In genomic region chr7:64074661-64075234, GRCm38 (mm10) we compare ENCODE assay signal across 16 mouse cellular contexts.
DNase-seq lines count a peak whose midpoint lies in the region; ATAC-seq lines count a peak whose summit lies in the region.
"Had no signal": no experiment of that assay in that cellular context is flagged by ENCODE, and none has a peak within 500 bp of the region (broad histone marks: within the 10 kb centered on the region; RNA-seq: fewer than 3 reads in every experiment).

No protein-coding gene starts in this region.

- 84% methylated on average over 4 of the region's 4 CpGs for WGBS in heart, embryonic 12.5 days

- no peak overlapping the region for H3K4me3 ChIP-seq in heart, embryonic 12.5 days
- peak overlapping the region; percentile 15 for H3K4me3 ChIP-seq in megakaryocyte, embryonic 14.5 days (replicated peaks)
- H3K4me3 ChIP-seq: embryonic facial prominence, embryonic 12.5 days; forebrain, embryonic 12.5 days; layer of hippocampus, adult 2 months; left cerebral cortex, adult 2 months; limb, embryonic 13.5 days; lung, embryonic 15.5 days had no signal

- ATAC-seq in heart, embryonic 12.5 days (ENCODE audit: insufficient number of reproducible peaks, low FRiP score), result no peak
- no peak for ATAC-seq in megakaryocyte, adult 5-6 weeks (ENCODE audit: poor library complexity, severe bottlenecking)

- no peaks in the 10 kb centered on the region for H3K9me3 ChIP-seq in heart, embryonic 12.5 days (replicated peaks)
- H3K9me3 ChIP-seq in megakaryocyte, embryonic 14.5 days, result peaks cover 40% of the 10 kb centered on the region
- H3K9me3 ChIP-seq: embryonic facial prominence, embryonic 12.5 days; forebrain, embryonic 12.5 days; limb, embryonic 13.5 days; lung, embryonic 15.5 days had no signal

- H3K4me1 ChIP-seq in heart, embryonic 12.5 days (replicated peaks), result no peaks in the 10 kb centered on the region
- peaks cover 70% of the 10 kb centered on the region for H3K4me1 ChIP-seq in megakaryocyte, embryonic 14.5 days
- H3K4me1 ChIP-seq: embryonic facial prominence, embryonic 12.5 days; forebrain, embryonic 12.5 days; limb, embryonic 13.5 days; lung, embryonic 15.5 days had no signal

- H3K27me3 ChIP-seq in heart, embryonic 12.5 days (replicated peaks), result no peaks in the 10 kb centered on the region
- peaks cover 11% of the 10 kb centered on the region for H3K27me3 ChIP-seq in megakaryocyte, embryonic 14.5 days (replicated peaks)
- H3K27me3 ChIP-seq: embryonic facial prominence, embryonic 12.5 days; forebrain, embryonic 12.5 days; limb, embryonic 13.5 days; lung, embryonic 15.5 days had no signal

- H3K9ac ChIP-seq in heart, embryonic 12.5 days, result no peak overlapping the region
- H3K9ac ChIP-seq: embryonic facial prominence, embryonic 12.5 days; forebrain, embryonic 12.5 days; limb, embryonic 13.5 days; lung, embryonic 15.5 days had no signal

- peak; percentile 53 for DNase-seq in heart, adult 11 months
- peak; percentile 6 for DNase-seq in thymus, postnatal 4 days
- no peak for DNase-seq in thymus, postnatal 14 days
- DNase-seq in spleen, postnatal 4 days (ENCODE audit: low spot score in 2 of 2), result peak; percentile 8 to 49
- DNase-seq in embryo, embryonic 9.5 days (ENCODE audit: extremely low spot score), result no peak
- DNase-seq: adrenal gland, adult 2 months; cerebellum, adult 11 months had no signal

- no peak overlapping the region for H3K4me2 ChIP-seq in heart, embryonic 12.5 days
- H3K4me2 ChIP-seq: embryonic facial prominence, embryonic 12.5 days; forebrain, embryonic 12.5 days; limb, embryonic 13.5 days; lung, embryonic 15.5 days had no signal

- no peaks in the 10 kb centered on the region for H3K36me3 ChIP-seq in heart, embryonic 12.5 days
- no peaks in the 10 kb centered on the region for H3K36me3 ChIP-seq in megakaryocyte, embryonic 14.5 days (replicated peaks; ENCODE audit: low read length)
- H3K36me3 ChIP-seq: embryonic facial prominence, embryonic 12.5 days; forebrain, embryonic 12.5 days; limb, embryonic 13.5 days; lung, embryonic 15.5 days had no signal

- no peak overlapping the region for H3K27ac ChIP-seq in heart, embryonic 12.5 days (ENCODE audit: poor library complexity, severe bottlenecking)
- H3K27ac ChIP-seq: embryonic facial prominence, embryonic 12.5 days; forebrain, embryonic 12.5 days; layer of hippocampus, adult 2 months; left cerebral cortex, adult 2 months; limb, embryonic 13.5 days; lung, embryonic 15.5 days had no signal

Comparison
In these comparisons a context has a peak if more than half of its experiments do, and no peak if none do; other contexts are left out.
1. DNase-seq: peak in heart, adult 11 months (single experiment), thymus, postnatal 4 days (single experiment) and spleen, postnatal 4 days (2 of 2); none in thymus, postnatal 14 days (single experiment) and embryo, embryonic 9.5 days (single experiment).